Mouse (Mus musculus) CD4-positive, CD25-positive, alpha-beta regulatory T cell, adult 9 weeks (primary cell): Measurements from ENCODE around the gene Cnot6. TPM values are rescaled to one million over a fixed set of nuclear protein-coding genes. Genes with fewer than 3 reads are reported as not detected.

ENCODE experiments used
- polyA plus RNA-seq: library from polyadenylated mRNA; unstranded; fragments of 100-300 nt; shearing (Covaris generic); gene quantifications from one replicate; pipeline ENCODE4 v1.2.1, GENCODE M21; 2017

Gene Cnot6
- 12.1 TPM for polyA plus RNA-seq

GRCm38 (mm10) chr11:49712555-49713335 is at the start of gene Cnot6:
Gene Cnot6 (minus strand): TSS chr11:49712723.

GRCm38 (mm10) chr11:49663310-49663709 is 49.2 kb downstream of the Cnot6 start, which contains the start of gene Scgb3a1:
Gene Scgb3a1 (plus strand): TSS chr11:49663610.

Other genes starting within 250 kb of the Cnot6 start
- gene Olfr1386, start 247.7 kb downstream of the Cnot6 start, polyA plus RNA-seq = not detected
- gene Olfr1385, start 223.7 kb downstream of the Cnot6 start, polyA plus RNA-seq = not detected
- gene Olfr1384, start 206.0 kb downstream of the Cnot6 start, polyA plus RNA-seq = not detected
- gene Olfr1383, start 193.1 kb downstream of the Cnot6 start, polyA plus RNA-seq = not detected
- gene Olfr1382, start 184.5 kb downstream of the Cnot6 start, polyA plus RNA-seq = not detected
- not detected for gene Olfr1381, start 169.3 kb downstream of the Cnot6 start, polyA plus RNA-seq
- gene Olfr1380, start 155.8 kb downstream of the Cnot6 start, polyA plus RNA-seq = not detected
- gene Flt4, start 103.5 kb downstream of the Cnot6 start, polyA plus RNA-seq = not detected
- not detected for gene Scgb3a1, start 49.1 kb downstream of the Cnot6 start, polyA plus RNA-seq
- gene Gfpt2, start 81.5 kb upstream of the Cnot6 start, polyA plus RNA-seq = 1.5 TPM
- gene Mapk9, start 134.0 kb upstream of the Cnot6 start, polyA plus RNA-seq = 19.6 TPM
- gene Rasgef1c, start 189.1 kb upstream of the Cnot6 start, polyA plus RNA-seq = 0.07 TPM